Mouse (Mus musculus): ENCODE data around the gene 2810459M11Rik.

Gene 2810459M11Rik

DNA sequence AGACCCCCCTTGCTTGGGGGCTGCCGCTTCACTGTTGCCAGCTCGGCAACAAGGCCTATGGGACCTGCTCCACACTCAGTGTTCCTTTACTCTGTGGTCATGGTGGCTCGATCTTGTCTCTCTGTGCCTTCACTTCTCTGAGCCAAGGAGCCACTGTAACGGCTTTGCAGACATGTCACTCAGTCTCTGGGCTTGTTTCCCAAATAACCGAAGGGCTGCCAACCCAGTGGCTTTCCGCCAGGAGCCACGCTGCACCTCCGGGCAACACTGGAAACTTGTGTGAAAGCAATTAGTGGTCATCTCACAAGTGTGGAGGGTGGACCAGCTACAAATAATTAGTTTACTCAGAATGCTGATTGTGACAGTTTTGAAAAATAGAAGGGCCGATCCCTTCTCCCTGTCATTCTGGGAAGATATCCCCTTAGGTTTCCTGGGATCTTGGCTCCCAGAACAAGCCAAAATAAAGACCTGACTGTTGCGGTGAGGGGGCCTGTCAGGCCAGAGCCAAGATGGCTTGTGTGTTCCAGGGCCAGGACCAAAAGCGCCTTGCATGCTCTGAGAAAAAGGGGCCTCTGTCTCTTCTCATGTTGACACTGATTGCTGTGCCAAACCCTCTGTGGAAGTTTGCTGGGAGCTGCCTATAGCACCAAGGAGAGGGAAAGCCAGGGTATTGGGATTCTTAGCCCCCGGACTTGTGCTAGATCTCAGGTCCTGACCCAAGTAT is 7.7 kb downstream of the 2810459M11Rik start:
- DNase-seq (ENCODE audit: low read depth, low spot score), result no peak

DNA sequence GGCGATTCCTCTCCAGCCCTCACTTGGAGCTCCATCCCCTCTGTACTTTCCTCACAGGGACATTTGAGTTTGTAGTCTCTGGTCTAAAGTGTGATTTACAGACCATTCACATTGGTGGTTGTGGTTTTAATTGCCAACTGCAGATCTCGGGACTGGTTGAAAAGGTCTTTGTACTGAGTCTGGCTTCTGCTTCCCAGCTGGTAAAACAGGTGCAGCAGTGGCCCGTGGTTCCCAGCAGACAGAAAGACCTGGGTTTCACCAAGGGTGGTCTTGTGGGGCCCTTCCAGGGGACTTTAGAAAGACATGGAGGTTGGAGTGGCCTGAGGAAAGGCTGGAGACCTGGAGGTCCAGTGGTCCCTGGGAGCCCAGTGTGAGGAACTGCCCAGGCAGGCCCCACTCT is 9.3 kb downstream of the 2810459M11Rik start:
- no peak for DNase-seq (ENCODE audit: low read depth, low spot score)

DNA sequence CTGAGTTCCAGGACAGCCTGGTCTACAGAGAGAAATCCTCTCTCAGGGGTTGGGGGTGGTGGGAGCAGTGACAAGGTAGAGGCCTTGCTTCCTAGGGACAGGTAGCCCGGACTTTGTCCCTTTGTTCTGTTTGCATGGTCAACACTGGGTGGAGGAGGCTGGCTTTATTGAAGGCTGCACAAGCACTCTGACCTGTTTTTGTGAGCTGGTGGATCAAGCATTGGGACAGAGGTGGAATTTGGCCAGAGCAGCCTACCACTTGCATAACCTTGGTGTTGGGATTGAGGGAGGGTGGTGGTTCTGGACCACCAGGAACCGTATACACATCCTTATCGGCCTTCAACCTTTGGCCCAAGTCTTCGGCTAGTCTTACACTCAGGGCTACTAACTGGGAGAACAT is 10.6 kb downstream of the 2810459M11Rik start:
- DNase-seq (ENCODE audit: low read depth, low spot score), result no peak

DNA sequence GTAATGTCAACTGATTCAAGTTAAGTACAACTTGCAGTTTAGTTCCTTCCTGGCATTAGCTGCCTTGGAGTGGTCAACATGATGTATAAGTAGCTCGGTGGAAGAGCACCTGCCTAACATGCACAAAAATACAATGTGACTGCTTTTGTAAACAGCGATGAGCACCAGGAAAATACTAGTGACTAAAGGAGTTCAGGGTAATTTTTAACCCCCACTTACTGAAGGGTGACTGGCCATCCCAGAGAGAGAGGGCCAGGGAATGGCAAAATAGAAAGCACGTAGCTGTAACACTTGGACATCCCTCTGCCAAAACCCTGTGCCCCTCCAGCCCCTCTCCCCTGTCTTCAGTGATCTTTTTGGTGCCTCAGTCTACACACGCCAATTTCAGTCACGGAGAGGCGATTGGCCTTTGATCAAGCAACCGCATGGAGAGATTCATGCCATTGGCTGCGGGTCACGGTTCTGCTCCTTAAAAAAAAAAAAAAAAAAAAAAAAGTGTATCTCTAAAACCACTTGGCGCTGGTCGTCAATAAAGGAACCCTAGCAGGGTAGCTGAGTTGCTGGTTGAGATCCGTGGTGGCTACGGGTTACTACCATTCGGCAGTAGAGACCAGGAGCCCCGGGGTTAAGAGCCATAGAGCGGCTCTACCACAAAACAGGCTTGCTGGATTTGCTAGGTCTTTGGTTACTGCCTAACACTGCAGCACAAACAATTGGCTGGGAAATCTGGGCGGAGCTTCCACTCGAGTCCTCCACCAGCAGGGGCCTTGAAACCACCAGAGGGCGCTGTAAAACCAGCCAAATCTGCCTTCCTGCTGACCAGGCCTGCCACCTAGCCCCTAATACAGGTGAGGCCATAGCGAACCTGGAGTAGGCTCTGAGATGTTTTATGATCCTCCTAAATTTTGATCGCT is 13.4 kb downstream of the 2810459M11Rik start:
- DNase-seq (ENCODE audit: low read depth, low spot score), result peak; percentile 76

DNA sequence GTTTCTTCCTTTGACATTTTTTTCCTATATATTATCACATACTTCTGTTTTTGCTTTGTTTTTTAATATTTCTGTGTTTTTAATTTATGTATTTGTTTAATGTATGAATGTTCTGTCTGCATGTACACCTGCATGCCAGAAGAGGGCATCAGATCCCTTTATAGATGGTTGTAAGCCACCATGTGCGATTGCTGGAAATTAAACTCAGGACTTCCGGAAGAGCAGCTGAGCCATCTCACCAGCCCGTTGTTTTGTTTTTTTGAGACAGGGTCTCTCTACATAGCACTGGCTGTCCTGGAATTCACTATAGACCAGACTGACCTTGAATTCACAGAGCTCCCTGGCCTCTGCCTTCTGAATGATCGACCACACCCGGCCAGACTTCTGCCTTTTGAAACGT is 16.9 kb downstream of the 2810459M11Rik start:
- no peak for DNase-seq (ENCODE audit: low read depth, low spot score)

DNA sequence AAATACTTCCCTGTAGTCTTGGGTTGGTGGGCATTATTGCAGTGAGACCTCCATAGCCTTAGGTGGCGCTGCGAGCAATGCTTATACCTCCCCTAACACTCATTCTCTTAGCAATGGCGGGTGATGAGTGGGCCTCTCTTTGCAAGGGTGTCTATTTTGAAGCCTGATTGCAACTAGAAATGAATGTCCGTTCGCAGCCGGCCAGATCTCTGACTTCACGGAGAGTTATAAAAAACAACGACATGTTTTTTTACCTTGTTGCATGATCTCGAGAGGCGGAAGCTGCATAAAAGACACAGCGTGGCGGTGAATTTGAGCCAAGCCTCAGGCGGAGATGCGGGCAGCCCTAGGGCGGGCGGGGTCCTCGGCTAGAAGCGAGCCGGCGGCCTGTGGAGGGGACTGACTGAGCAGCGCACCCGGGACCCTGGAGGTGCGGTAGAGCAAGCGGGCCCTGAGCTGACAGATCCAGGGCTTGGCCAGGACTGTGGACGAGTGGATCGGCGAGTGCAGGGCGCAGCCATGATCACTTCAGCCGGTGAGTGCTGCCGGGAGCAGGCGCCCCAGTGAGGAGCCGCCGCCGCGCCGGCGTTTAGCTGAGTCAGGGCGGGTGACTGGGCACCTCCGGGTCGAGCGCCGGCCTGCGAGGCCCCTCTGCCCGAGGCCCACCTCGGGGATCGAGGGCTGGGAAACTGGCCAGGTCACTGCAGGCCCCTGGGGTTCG is 18.8 kb downstream of the 2810459M11Rik start, which contains the start of gene Psmd1:
Gene Psmd1, plus strand, starts transcription at position 117 of the 721 bp plus-strand sequence.
- peak; percentile 90 for DNase-seq (ENCODE audit: low read depth, low spot score)

DNA sequence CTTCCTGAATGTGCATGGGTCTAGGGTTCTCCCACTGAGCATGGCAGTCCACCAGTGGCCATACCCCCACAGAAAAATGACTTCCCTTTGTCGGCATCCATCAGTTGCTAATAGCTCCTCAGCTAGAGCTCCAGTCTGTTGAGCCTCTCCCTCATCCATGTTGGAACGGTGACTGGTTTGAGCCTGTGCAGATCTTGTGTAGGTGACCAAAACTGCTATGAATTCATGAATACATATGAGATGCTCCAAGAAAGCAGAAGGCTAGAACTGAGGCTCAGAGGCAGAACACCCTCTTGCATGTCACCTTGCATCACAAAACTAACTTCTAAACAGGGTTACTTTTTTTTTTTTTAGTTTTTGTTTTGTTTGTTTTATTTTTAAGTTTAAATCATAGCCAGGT is 30.9 kb downstream of the 2810459M11Rik start:
- no peak for DNase-seq (ENCODE audit: low read depth, low spot score)

DNA sequence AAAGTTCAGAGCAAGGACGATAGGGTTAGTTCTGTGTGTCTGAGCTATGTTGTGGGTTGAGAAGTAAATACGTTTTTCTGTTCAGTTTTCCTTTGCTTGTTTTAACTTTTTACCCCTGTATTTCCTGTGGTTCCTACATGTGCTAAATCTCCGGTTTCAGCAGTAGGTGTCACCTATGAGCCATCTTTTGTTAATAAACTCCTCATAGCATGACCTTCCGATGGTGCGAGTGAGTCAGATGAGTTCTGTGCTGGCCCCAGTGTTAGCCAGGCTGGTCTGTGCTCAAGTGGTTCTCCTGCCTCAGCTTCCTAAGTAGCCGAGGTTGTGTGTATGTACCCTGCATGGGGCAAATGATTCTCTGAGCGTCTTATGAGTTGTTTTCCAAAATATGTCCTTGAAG is 48.8 kb downstream of the 2810459M11Rik start:
- DNase-seq (ENCODE audit: low read depth, low spot score), result no peak

DNA sequence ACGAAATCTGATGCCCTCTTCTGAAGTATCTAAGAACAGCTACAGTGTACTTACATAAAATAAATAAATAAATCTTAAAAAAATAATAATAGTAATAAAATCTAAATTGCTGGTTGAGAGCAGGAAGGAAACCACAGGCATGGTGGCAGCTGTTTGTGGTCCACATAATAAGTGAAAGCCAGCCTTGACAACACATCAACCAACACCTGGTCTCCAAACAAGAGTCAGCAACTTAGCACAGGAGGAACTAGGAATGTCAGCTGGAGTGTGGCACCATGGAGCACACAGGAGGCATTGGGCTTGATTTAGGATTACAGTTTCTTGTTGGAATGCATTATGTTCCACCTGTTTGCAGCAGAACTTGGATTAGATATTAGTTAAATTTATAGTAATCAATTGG is 59.4 kb downstream of the 2810459M11Rik start:
- no peak for DNase-seq (ENCODE audit: low read depth, low spot score)
